Mouse (Mus musculus) limb, embryonic 14.5 days (tissue): Measurements from ENCODE around the gene B3gnt8. TPM values are rescaled to one million over a fixed set of nuclear protein-coding genes. Genes with fewer than 3 reads are reported as not detected.

Experiments
- ATAC-seq: fragments of 200-750 bp; cut with Nextera tagmentation; 2 replicates; pipeline ENCODE4 v1.8.0; 2017; ENCODE audit warnings: low read depth, moderate number of reproducible peaks, moderate TSS enrichment; ENCODE audit not compliant: low FRiP score
- DNase-seq: peaks from one replicate; pipeline ENCODE4 v3.0.0-alpha.2; 2015; ENCODE audit warnings: low spot score
- H3K27ac ChIP-seq: fragments of 300-500 bp; sonication (generic); replicated peaks from 2 replicates; pipeline ENCODE4 v1.5.1; 2014; ENCODE audit warnings: low read depth, mild to moderate bottlenecking, low read length, moderate library complexity, mixed read lengths
- H3K27me3 ChIP-seq: fragments of 300-500 bp; sonication (generic); 2 replicates; pipeline ENCODE4 v1.6.1; 2014; ENCODE audit warnings: low read length, mixed read lengths; ENCODE audit not compliant: control insufficient read depth, insufficient read depth
- H3K36me3 ChIP-seq: fragments of 300-500 bp; sonication (generic); 2 replicates; pipeline ENCODE4 v1.6.1; 2014; ENCODE audit warnings: mild to moderate bottlenecking, low read length, moderate library complexity, mixed read lengths; ENCODE audit not compliant: control insufficient read depth, insufficient read depth
- H3K4me1 ChIP-seq: fragments of 300-500 bp; sonication (generic); 2 replicates; pipeline ENCODE4 v1.6.1; 2014; ENCODE audit warnings: antibody characterized with exemption, low read length, mixed read lengths; ENCODE audit not compliant: control insufficient read depth, insufficient read depth
- H3K4me2 ChIP-seq: fragments of 300-500 bp; sonication (generic); replicated peaks from 2 replicates; pipeline ENCODE4 v1.6.1; 2014; ENCODE audit warnings: low read depth, mild to moderate bottlenecking, low read length, moderate library complexity; ENCODE audit not compliant: severe bottlenecking
- H3K4me3 ChIP-seq: fragments of 300-500 bp; sonication (generic); replicated peaks from 2 replicates; pipeline ENCODE4 v1.5.1; 2014; ENCODE audit warnings: low read length
- H3K9ac ChIP-seq: fragments of 300-500 bp; sonication (generic); 2 replicates; pipeline ENCODE4 v1.6.1; 2014; ENCODE audit warnings: mild to moderate bottlenecking, low read depth, low read length, moderate library complexity; ENCODE audit not compliant: severe bottlenecking
- H3K9me3 ChIP-seq: fragments of 300-500 bp; sonication (generic); 2 replicates; pipeline ENCODE4 v1.6.1; 2016; ENCODE audit warnings: low read length; ENCODE audit not compliant: control insufficient read depth
- POLR2A ChIP-seq: fragments of 200-500 bp; IDR thresholded peaks from 2 replicates; pipeline ENCODE4 v1.8.0; 2012; ENCODE audit warnings: inconsistent platforms, mild to moderate bottlenecking, moderate library complexity, borderline replicate concordance; ENCODE audit not compliant: insufficient read depth, insufficient read length; ENCODE audit errors: extremely low read depth
- WGBS: fragments of 180-500 bp; shearing (Covaris S2); extraction: QIAGEN DNeasy Blood & Tissue Kit; methylation state at CpG from one replicate; pipeline ENCODE4 v1.1.7; 2014; 5-methylcytosine and 5-hydroxymethylcytosine counted together
- polyA plus RNA-seq, 2 experiments: library from polyadenylated mRNA; depleted of rRNA in 1 of 2; stranded (reverse) in 1 of 2; unstranded in 1 of 2; fragments of >200 nt; fragmentation: Nextera tagmentation in 1 of 2; extraction: Ambion mirVana in 1 of 2; gene quantifications; 2 replicates each; pipeline versions ENCODE4 v1.2.1 to v1.2.3; 2012 to 2014

Gene B3gnt8
- polyA plus RNA-seq, 2 experiments: 5.1 to 6.2 TPM

DNA sequence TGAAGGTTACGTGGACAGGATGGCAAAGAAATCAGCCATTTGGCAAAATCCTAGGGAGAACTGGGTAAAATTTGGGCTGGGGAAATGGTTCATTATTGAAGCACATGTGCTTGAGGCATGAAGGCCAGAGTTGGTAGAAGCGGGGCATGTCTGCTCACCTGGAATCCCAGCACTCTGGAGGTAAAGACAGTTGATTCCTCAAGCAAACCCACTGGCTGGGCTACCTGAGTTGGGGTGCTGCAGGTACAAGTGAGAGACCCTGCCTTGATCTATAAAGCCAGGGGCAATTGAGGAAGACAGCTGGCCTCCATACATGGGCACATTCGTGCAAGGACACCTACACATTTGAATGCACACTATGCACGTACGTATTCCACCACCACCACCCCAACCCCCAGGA is 6.4 kb upstream of the B3gnt8 start:
- no peak overlapping the region for H3K27ac ChIP-seq
- no peak overlapping the region for H3K9ac ChIP-seq
- no peak for ATAC-seq
- 94% methylated on average over 5 of the region's 5 CpGs for WGBS
- H3K9me3 ChIP-seq: no peaks in the 10 kb centered on the region
- H3K4me1 ChIP-seq: 0 out of 2 replicates have a peak, but pooled peaks cover 5% of the 10 kb centered on the region
- DNase-seq: no peak
- peak overlapping the region; percentile 68 for H3K4me3 ChIP-seq
- H3K4me2 ChIP-seq: peak overlapping the region; percentile 67
- no peaks in the 10 kb centered on the region for H3K27me3 ChIP-seq
- TF ChIP-seq POLR2A: no peak
- H3K36me3 ChIP-seq: peaks cover 30% of the 10 kb centered on the region

- H3K4me1 ChIP-seq: 0 out of 2 replicates have a peak, but pooled peaks cover 5% of the 10 kb centered on the region
- no peaks in the 10 kb centered on the region for H3K9me3 ChIP-seq
- no peaks in the 10 kb centered on the region for H3K27me3 ChIP-seq
- DNase-seq (no peak), ATAC-seq (no peak)
- H3K36me3 ChIP-seq: peaks cover 36% of the 10 kb centered on the region
- no peak for TF ChIP-seq POLR2A
- no peak overlapping the region for H3K4me2 ChIP-seq
- no peak overlapping the region for H3K9ac ChIP-seq
- no peak overlapping the region for H3K4me3 ChIP-seq
- WGBS: 90% methylated on average over 11 of the region's 11 CpGs
- H3K27ac ChIP-seq: no peak overlapping the region
Observed at GRCm38 (mm10) chr7:25620751-25621150, 5.7 kb upstream of the B3gnt8 start.

GRCm38 (mm10) chr7:25623857-25624370 is 2.5 kb upstream of the B3gnt8 start:
- peaks cover 16% of the 10 kb centered on the region for H3K4me1 ChIP-seq
- H3K9me3 ChIP-seq: no peaks in the 10 kb centered on the region
- no peak for TF ChIP-seq POLR2A
- H3K27me3 ChIP-seq: no peaks in the 10 kb centered on the region
- DNase-seq (no peak), ATAC-seq (no peak)
- 91% methylated on average over 8 of the region's 11 CpGs for WGBS
- no peak overlapping the region for H3K9ac ChIP-seq
- H3K36me3 ChIP-seq: peaks cover 36% of the 10 kb centered on the region
- H3K4me3 ChIP-seq: no peak overlapping the region
- no peak overlapping the region for H3K4me2 ChIP-seq
- no peak overlapping the region for H3K27ac ChIP-seq

- DNase-seq (peak; percentile 15), ATAC-seq (peak; percentile 24; the same call in 1 of the 2 replicates)
- no peaks in the 10 kb centered on the region for H3K9me3 ChIP-seq
- H3K9ac ChIP-seq: no peak overlapping the region
- H3K4me3 ChIP-seq: no peak overlapping the region
- H3K4me1 ChIP-seq: peaks cover 14% of the 10 kb centered on the region
- H3K27me3 ChIP-seq: no peaks in the 10 kb centered on the region
- H3K4me2 ChIP-seq: no peak overlapping the region
- peaks cover 36% of the 10 kb centered on the region for H3K36me3 ChIP-seq
- TF ChIP-seq POLR2A: no peak
- no peak overlapping the region for H3K27ac ChIP-seq
- WGBS: 72% methylated on average over 5 of the region's 5 CpGs
Observed at GRCm38 (mm10) chr7:25624851-25625250, 1.6 kb upstream of the B3gnt8 start.

DNA sequence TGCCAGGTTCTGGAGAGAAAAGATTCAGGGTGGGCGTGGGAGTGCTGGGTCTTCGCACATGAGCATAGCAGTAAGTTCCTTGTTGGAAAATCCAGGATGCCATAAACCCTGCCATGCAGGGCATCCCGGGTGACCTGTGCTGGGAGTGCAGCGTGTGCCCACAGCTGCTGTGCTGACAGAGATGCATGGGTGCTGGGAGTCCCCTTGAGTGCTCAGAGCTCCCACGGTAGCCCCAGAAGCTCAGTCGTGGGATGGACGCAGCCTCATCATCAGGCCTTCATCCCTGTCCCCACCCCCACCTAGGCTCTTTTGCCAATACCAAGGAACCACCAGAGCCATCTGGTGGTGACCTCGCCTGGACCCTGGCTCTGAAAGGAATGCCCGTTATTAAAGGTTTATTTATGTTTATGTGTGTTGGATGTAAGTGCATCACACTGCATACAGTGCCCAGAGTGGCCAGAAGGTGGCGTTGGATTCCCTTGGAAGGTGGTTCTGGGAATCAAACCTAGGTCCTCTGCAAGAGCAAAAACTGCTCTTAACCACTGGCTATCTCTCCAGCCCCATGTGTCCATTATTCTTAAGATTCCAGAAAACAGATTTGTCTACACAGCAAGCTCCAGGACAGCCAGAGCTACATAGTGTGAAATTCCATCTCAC is 732 bp upstream of the B3gnt8 start:
- Histone ChIP-seq H3K4me2 (no peak overlapping the region), H3K4me3 (no peak overlapping the region), H3K9me3 (no peaks in the 10 kb centered on the region), H3K9ac (no peak overlapping the region), H3K4me1 (peaks cover 11% of the 10 kb centered on the region), H3K36me3 (peaks cover 44% of the 10 kb centered on the region), H3K27me3 (no peaks in the 10 kb centered on the region), H3K27ac (no peak overlapping the region)
- no peak for ATAC-seq
- no peak for TF ChIP-seq POLR2A
- no peak for DNase-seq
- WGBS: 75% methylated on average over 10 of the region's 10 CpGs
